Mouse (Mus musculus): ENCODE data around the gene Mutyh.

Mutyh gene

GRCm38 (mm10) chr4:116807197-116808129, at the start of gene Mutyh, which contains the start of gene Toe1:
TSS of gene Mutyh (plus strand) at chr4:116807723.
TSS of gene Toe1 (minus strand) at chr4:116807640.
- DNase-seq (ENCODE audit: low read depth), result peak; percentile 97

GRCm38 (mm10) chr4:116761914-116762313, 45.6 kb upstream of the Mutyh start:
- DNase-seq (ENCODE audit: low read depth), result no peak

GRCm38 (mm10) chr4:116764001-116764400, 43.5 kb upstream of the Mutyh start:
- DNase-seq (ENCODE audit: low read depth), result no peak

- DNase-seq (ENCODE audit: low read depth), result no peak
These were observed 39.0 kb upstream of the Mutyh start for GRCm38 (mm10) chr4:116768510-116768909.

GRCm38 (mm10) chr4:116769060-116769459, 38.5 kb upstream of the Mutyh start:
- no peak for DNase-seq (ENCODE audit: low read depth)

GRCm38 (mm10) chr4:116776391-116776790, 31.1 kb upstream of the Mutyh start:
- no peak for DNase-seq (ENCODE audit: low read depth)

- DNase-seq (ENCODE audit: low read depth), result no peak
These were observed 30.4 kb upstream of the Mutyh start for GRCm38 (mm10) chr4:116777079-116777478.

GRCm38 (mm10) chr4:116780541-116780940, 27.0 kb upstream of the Mutyh start:
- DNase-seq (ENCODE audit: low read depth), result no peak

- no peak for DNase-seq (ENCODE audit: low read depth)
These were observed 26.2 kb upstream of the Mutyh start for GRCm38 (mm10) chr4:116781366-116781765.

GRCm38 (mm10) chr4:116782171-116782570, 25.4 kb upstream of the Mutyh start:
- no peak for DNase-seq (ENCODE audit: low read depth)

GRCm38 (mm10) chr4:116786587-116786986, 20.9 kb upstream of the Mutyh start:
- DNase-seq (ENCODE audit: low read depth), result no peak

- no peak for DNase-seq (ENCODE audit: low read depth)
These were observed 19.4 kb upstream of the Mutyh start for GRCm38 (mm10) chr4:116787985-116788760.

GRCm38 (mm10) chr4:116788956-116789355, 18.6 kb upstream of the Mutyh start:
- peak; percentile 79 for DNase-seq (ENCODE audit: low read depth)

- no peak for DNase-seq (ENCODE audit: low read depth)
These were observed 15.1 kb upstream of the Mutyh start for GRCm38 (mm10) chr4:116792453-116792852.

- no peak for DNase-seq (ENCODE audit: low read depth)
These were observed 13.2 kb upstream of the Mutyh start for GRCm38 (mm10) chr4:116794273-116794672.

- no peak for DNase-seq (ENCODE audit: low read depth)
These were observed 10.9 kb upstream of the Mutyh start for GRCm38 (mm10) chr4:116796442-116797110.

GRCm38 (mm10) chr4:116799901-116800300, 7.6 kb upstream of the Mutyh start:
- no peak for DNase-seq (ENCODE audit: low read depth)

- no peak for DNase-seq (ENCODE audit: low read depth)
These were observed 3.5 kb downstream of the Mutyh start for GRCm38 (mm10) chr4:116811012-116811411.

GRCm38 (mm10) chr4:116815276-116815675, 7.8 kb downstream of the Mutyh start:
- DNase-seq (ENCODE audit: low read depth), result no peak

GRCm38 (mm10) chr4:116817486-116817885, 10.0 kb downstream of the Mutyh start:
- no peak for DNase-seq (ENCODE audit: low read depth)

- no peak for DNase-seq (ENCODE audit: low read depth)
These were observed 12.7 kb downstream of the Mutyh start for GRCm38 (mm10) chr4:116819968-116820901.

Data from c-Kit-positive CD71-positive TER-119-negative erythroid progenitor cells, embryonic 14.5 days (primary cell).